Mouse (Mus musculus) cortical plate, adult 2 months (tissue): ENCODE results near the gene Fam129a. TPM values are rescaled to one million over a fixed set of nuclear protein-coding genes. Genes with fewer than 3 reads are reported as not detected.

ENCODE experiments used
- H3K27ac ChIP-seq: fragments of 200-500 bp; 2 replicates; pipeline ENCODE4 v1.5.1; 2012; ENCODE audit warnings: low read length, control low read depth, inconsistent platforms; ENCODE audit not compliant: insufficient read depth
- H3K4me1 ChIP-seq: fragments of 200-500 bp; 2 replicates; pipeline ENCODE4 v1.6.1; 2011; ENCODE audit warnings: low read length; ENCODE audit not compliant: control insufficient read depth, insufficient read depth
- H3K4me3 ChIP-seq: fragments of 200-500 bp; 2 replicates; pipeline ENCODE4 v1.5.1; 2011; ENCODE audit warnings: mild to moderate bottlenecking, low read length, control low read depth; ENCODE audit not compliant: insufficient read depth
- CTCF ChIP-seq: fragments of 200-500 bp; IDR thresholded peaks from 2 replicates; pipeline ENCODE4 v1.5.1; 2011; ENCODE audit warnings: mild to moderate bottlenecking, control low read depth, low read length; ENCODE audit not compliant: insufficient read depth; ENCODE audit errors: extremely low read depth
- POLR2A ChIP-seq: fragments of 200-500 bp; IDR thresholded peaks from 2 replicates; pipeline ENCODE4 v1.6.1; 2011; ENCODE audit warnings: mild to moderate bottlenecking, low read length, control low read depth; ENCODE audit not compliant: insufficient read depth; ENCODE audit errors: extremely low read depth
- polyA plus RNA-seq: library from polyadenylated mRNA; depleted of rRNA; stranded (reverse); fragments of >200 nt; gene quantifications from 2 replicates; pipeline ENCODE4 v1.2.3, GENCODE M21; 2012

Fam129a gene
- polyA plus RNA-seq, 1 experiment, result 1.6 TPM

- Histone ChIP-seq H3K4me3 (no peak overlapping the region), H3K4me1 (no peaks in the 10 kb centered on the region), H3K27ac (no peak overlapping the region)
- TF ChIP-seq CTCF, result no peak
- TF ChIP-seq POLR2A, result no peak
Measured at GRCm38 (mm10) chr1:151563401-151563800, 7.6 kb upstream of the Fam129a start.

GRCm38 (mm10) chr1:151563893-151564292 is 7.1 kb upstream of the Fam129a start:
- Histone ChIP-seq H3K4me3 (no peak overlapping the region), H3K27ac (no peak overlapping the region), H3K4me1 (no peaks in the 10 kb centered on the region)
- TF ChIP-seq CTCF, result no peak
- TF ChIP-seq POLR2A, result no peak

DNA sequence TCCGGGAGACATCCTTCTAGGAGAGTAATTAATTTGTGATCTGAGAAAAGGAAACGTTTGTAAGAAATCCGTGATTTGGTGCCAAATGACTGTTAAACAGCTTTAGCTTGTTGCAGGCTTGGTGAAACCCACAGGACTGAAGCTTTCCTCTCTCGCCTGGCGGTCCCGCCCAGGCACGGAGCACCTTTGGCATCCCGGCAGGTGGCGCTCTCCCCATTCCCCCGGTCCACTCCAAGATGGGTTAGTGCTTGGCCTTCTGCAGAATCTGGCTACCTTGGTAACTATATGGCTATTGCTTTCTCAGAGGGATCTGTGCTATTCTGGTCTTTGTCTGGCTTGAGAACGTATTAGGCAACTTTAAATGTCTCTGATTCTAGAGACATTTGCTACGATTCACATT is 6.6 kb upstream of the Fam129a start:
- Histone ChIP-seq H3K4me3 (no peak overlapping the region), H3K27ac (no peak overlapping the region), H3K4me1 (no peaks in the 10 kb centered on the region)
- TF ChIP-seq CTCF (peak; percentile 82), POLR2A (no peak)

- TF ChIP-seq POLR2A (no peak), CTCF (no peak)
- H3K4me1 ChIP-seq, result no peaks in the 10 kb centered on the region
- H3K27ac ChIP-seq, result no peak overlapping the region
- H3K4me3 ChIP-seq, result no peak overlapping the region
Measured at GRCm38 (mm10) chr1:151568682-151569081, 2.3 kb upstream of the Fam129a start.

GRCm38 (mm10) chr1:151571838-151572578 is 1.0 kb downstream of the Fam129a start:
- Histone ChIP-seq H3K4me3 (peak overlapping the region; percentile 29; the same call in 1 of the 2 replicates), H3K4me1 (no peaks in the 10 kb centered on the region), H3K27ac (no peak overlapping the region)
- TF ChIP-seq POLR2A, result no peak
- no peak for TF ChIP-seq CTCF

DNA sequence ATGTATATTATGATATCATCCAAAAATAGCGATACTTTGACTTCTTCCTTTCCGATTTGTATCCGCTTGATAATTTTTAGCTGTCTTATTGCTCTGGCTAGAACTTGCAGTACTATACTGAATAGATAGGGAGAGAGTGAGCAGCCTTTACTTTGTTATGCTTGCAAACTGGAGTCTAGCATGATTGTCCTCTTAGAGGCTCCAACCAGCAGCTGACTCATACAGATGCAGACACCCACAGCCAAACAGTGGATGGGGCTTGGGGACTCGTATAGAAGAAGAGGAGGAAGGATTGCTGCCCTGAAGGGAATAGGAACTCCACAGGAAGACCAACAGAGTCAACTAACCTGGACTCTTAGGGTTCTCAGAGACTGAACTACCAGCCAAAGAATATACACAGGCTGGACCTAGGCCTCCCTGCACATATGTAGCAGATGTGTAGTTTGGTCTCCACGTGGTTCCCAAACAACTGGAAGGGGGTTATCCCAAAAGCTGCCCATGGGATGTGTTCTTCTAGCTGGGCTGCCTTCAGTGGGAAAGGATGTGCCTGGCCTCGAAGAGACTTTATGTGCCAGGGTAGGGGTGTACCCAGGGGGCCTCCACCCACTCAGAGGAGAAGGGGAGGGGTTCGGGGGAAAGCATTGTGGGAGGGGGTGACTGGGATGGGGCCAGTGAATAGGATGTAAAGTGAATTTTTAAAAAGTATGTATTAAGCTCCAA is 1.8 kb downstream of the Fam129a start:
- no peaks in the 10 kb centered on the region for H3K4me1 ChIP-seq
- H3K27ac ChIP-seq, result no peak overlapping the region
- TF ChIP-seq POLR2A (no peak), CTCF (no peak)
- no peak overlapping the region for H3K4me3 ChIP-seq

DNA sequence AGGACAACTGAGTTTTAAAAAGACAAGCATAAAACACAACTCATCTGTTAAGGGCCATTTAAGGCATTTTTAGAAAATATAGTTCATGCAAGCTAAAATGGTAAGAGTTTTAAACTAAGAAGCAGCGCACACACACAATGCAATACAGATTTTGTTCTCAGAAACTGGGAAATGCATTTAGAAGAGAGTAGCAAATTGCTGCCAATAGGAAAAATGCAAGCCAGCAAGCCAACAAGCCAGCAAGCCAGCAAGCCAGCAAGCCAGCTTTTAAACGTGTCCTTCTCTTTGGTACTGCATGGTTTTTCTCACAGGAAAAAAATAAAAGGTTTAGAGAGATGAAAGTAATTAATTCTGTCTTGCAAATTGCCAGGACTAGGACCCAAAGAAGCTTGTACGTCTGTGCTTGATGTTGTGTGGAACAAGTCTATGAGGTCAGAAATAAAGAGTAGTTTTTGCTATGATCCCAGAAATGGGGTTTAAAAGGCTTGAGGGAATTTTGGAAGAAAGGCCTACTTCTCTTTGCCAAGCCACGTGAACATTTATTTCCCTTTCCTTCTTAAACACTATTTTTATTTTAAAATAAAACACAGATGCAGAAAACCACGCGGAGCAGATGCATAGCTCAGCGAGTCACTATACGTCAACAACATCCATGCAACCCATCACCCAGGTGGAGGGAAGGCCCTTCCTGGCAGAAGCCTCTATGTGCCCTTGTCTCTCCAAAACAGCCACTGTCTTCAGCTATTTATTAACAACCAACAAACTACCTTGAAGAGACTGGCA is 9.4 kb downstream of the Fam129a start:
- Histone ChIP-seq H3K4me1 (no peaks in the 10 kb centered on the region; the same call in 1 of the 2 replicates), H3K4me3 (no peak overlapping the region), H3K27ac (no peak overlapping the region)
- TF ChIP-seq POLR2A, result no peak

DNA sequence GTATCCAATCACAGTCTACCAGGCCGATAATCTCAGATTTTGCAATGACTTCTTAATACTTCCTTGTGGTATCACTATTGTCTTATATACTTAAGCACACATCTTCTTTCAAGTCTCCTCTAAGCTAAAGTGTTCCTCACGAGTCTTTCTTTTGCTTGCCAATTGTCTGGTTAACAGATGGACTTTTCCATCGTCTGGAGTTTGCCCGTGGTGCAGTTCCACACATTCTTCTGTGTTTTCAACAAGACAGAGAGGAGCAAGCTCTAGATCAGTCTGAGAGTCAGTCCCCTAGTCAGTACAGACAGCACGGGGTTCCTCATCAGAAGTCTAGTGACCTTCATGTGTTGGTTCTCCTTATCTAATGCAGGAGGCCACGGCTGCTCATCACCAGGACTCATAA is 10.5 kb downstream of the Fam129a start:
- no peak overlapping the region for H3K4me3 ChIP-seq
- TF ChIP-seq POLR2A, result no peak
- no peak for TF ChIP-seq CTCF
- no peaks in the 10 kb centered on the region; the same call in 1 of the 2 replicates for H3K4me1 ChIP-seq
- H3K27ac ChIP-seq, result no peak overlapping the region

- Histone ChIP-seq H3K4me1 (no peaks in the 10 kb centered on the region; the same call in 1 of the 2 replicates), H3K4me3 (no peak overlapping the region), H3K27ac (no peak overlapping the region)
- TF ChIP-seq POLR2A (no peak), CTCF (no peak)
Measured at GRCm38 (mm10) chr1:151581977-151582376, 11.0 kb downstream of the Fam129a start.
